Mouse (Mus musculus): ENCODE results near the gene Rab35.

- TF ChIP-seq POLR2A (IDR thresholded peaks at IDR 0.05; ENCODE audit: extremely low read depth, insufficient read depth, low read length): no peak
- TF ChIP-seq CTCF (IDR thresholded peaks at IDR 0.05; ENCODE audit: low read depth, low read length): no peak
These were observed 40.1 kb downstream of the Rab35 start for GRCm38 (mm10) chr5:115671846-115672245.

Data from liver, adult 2 months (tissue).